Mouse (Mus musculus) Patski (cell line): ENCODE measurements around the gene Ccsap. TPM values are rescaled to one million over a fixed set of nuclear protein-coding genes. Genes with fewer than 3 reads are reported as not detected.
A peak's percentile ranks its signal among the peaks of the same experiment; 100 is the strongest.

Experiments used
- ATAC-seq: fragments of 100-300 bp; one replicate; pipeline ENCODE4 v1.8.0; 2021
- CTCF ChIA-PET: fragments of 350-600 bp; sonication (Branson Sonifier 250); formaldehyde crosslinking; loops from one replicate; lab custom pipeline; 2022; ENCODE audit warnings: inconsistent platforms; lab: Charles Lee
- POLR2A ChIA-PET: fragments of 350-600 bp; sonication (Branson Sonifier 250); formaldehyde crosslinking; loops from one replicate; lab custom pipeline; 2022; ENCODE audit warnings: antibody characterized with exemption, inconsistent platforms; lab: Charles Lee
- DNase-seq: peaks from one replicate; pipeline ENCODE4 v3.0.0-alpha.2; 2011; ENCODE audit warnings: low read depth, low spot score
- H3K27me3 ChIP-seq: fragments of 371-371 bp; one replicate; pipeline ENCODE4 v1.5.1; 2021
- CTCF ChIP-seq: fragments of 100-300 bp; IDR thresholded peaks from one replicate; pipeline ENCODE4 v1.5.1; 2021
- in situ Hi-C: fragments of 300-500 bp; cut with MboI; formaldehyde crosslinking; loops from 3 replicates; pipeline ENCODE4 v1.11.1; 2018; ENCODE audit warnings: low pct_unique_long_range_greater_than_20kb, mixed read lengths
- polyA plus RNA-seq: library from polyadenylated mRNA; unstranded; gene quantifications from one replicate; pipeline ENCODE4 v1.2.3, GENCODE M21; 2021

The Ccsap gene
- polyA plus RNA-seq, 1 experiment from 2014 or later = 4.9 TPM

- CTCF ChIA-PET = no interaction called here
- DNase-seq (no peak), ATAC-seq (no peak)
- in situ Hi-C loops = no loop called here
- TF ChIP-seq CTCF = no peak
- no peaks in the 10 kb centered on the region for H3K27me3 ChIP-seq
- POLR2A ChIA-PET = no interaction called here
Measured at GRCm38 (mm10) chr8:123840578-123841345, 19.2 kb downstream of the Ccsap start.

- ChIA-PET CTCF (no interaction called here), POLR2A (no interaction called here)
- in situ Hi-C loops = no loop called here
- no peaks in the 10 kb centered on the region for H3K27me3 ChIP-seq
- no peak for ATAC-seq
- TF ChIP-seq CTCF = no peak
- DNase-seq = no peak
Measured at GRCm38 (mm10) chr8:123838496-123838895, 21.5 kb downstream of the Ccsap start.

- DNase-seq (no peak), ATAC-seq (no peak)
- TF ChIP-seq CTCF = no peak
- H3K27me3 ChIP-seq = no peaks in the 10 kb centered on the region
- CTCF ChIA-PET = interaction anchor here (1.0 to 1.3 kb wide), 2 partner anchors 13 to 32 kb away, joined by 3 to 6 read pairs; no protein-coding TSS in a partner anchor
- in situ Hi-C loops = no loop called here
- POLR2A ChIA-PET = no interaction called here
Measured at GRCm38 (mm10) chr8:123836354-123836753, 23.7 kb downstream of the Ccsap start.

GRCm38 (mm10) chr8:123835451-123835850, 24.6 kb downstream of the Ccsap start:
- no peak for ATAC-seq
- H3K27me3 ChIP-seq = no peaks in the 10 kb centered on the region
- POLR2A ChIA-PET = interaction anchor here (0.9 kb wide), 1 partner anchor 11 kb away, joined by 4 read pairs; no protein-coding TSS in a partner anchor
- in situ Hi-C loops = no loop called here
- CTCF ChIA-PET = interaction anchor here (0.6 to 1.3 kb wide), 5 partner anchors 12 to 46 kb away, joined by 3 to 6 read pairs (median 3); no protein-coding TSS in a partner anchor
- DNase-seq = no peak
- peak; percentile 74 for TF ChIP-seq CTCF

- CTCF ChIA-PET = interaction anchor here (0.8 to 2.0 kb wide), 5 partner anchors 11 to 42 kb away, joined by 3 to 8 read pairs (median 3); no protein-coding TSS in a partner anchor
- DNase-seq (no peak), ATAC-seq (no peak)
- H3K27me3 ChIP-seq = no peaks in the 10 kb centered on the region
- POLR2A ChIA-PET = no interaction called here
- TF ChIP-seq CTCF = peak; percentile 86
- in situ Hi-C loops = no loop called here
Measured at GRCm38 (mm10) chr8:123832757-123833156, 27.3 kb downstream of the Ccsap start.

- ATAC-seq (no peak), DNase-seq (no peak)
- TF ChIP-seq CTCF = no peak
- ChIA-PET CTCF (no interaction called here), POLR2A (interaction anchor here (0.7 kb wide), 1 partner anchor 681 kb away, joined by 3 read pairs; no protein-coding TSS in a partner anchor)
- in situ Hi-C loops = no loop called here
- H3K27me3 ChIP-seq = no peaks in the 10 kb centered on the region
Measured at GRCm38 (mm10) chr8:123827523-123827922, 32.5 kb downstream of the Ccsap start.

- POLR2A ChIA-PET = interaction anchor here (0.7 kb wide), 1 partner anchor 680 kb away, joined by 3 read pairs; no protein-coding TSS in a partner anchor
- H3K27me3 ChIP-seq = no peaks in the 10 kb centered on the region
- ATAC-seq = no peak
- no peak for TF ChIP-seq CTCF
- in situ Hi-C loops = no loop called here
- CTCF ChIA-PET = no interaction called here
- DNase-seq = no peak
Measured at GRCm38 (mm10) chr8:123826758-123827157, 33.3 kb downstream of the Ccsap start.

GRCm38 (mm10) chr8:123826001-123826400, 34.0 kb downstream of the Ccsap start:
- DNase-seq = no peak

GRCm38 (mm10) chr8:123823532-123824123, 36.4 kb downstream of the Ccsap start:
- POLR2A ChIA-PET = no interaction called here
- no peaks in the 10 kb centered on the region for H3K27me3 ChIP-seq
- in situ Hi-C loops = loop anchor here (25.0 kb wide), 1 partner anchor 539 kb away; no protein-coding TSS in a partner anchor
- CTCF ChIA-PET = interaction anchor here (1.4 kb wide), 1 partner anchor 12 kb away, joined by 6 read pairs; no protein-coding TSS in a partner anchor
- no peak for ATAC-seq
- DNase-seq = no peak
- TF ChIP-seq CTCF = no peak

More at GRCm38 (mm10) chr8:123826001-123826400, 34.0 kb downstream of the Ccsap start:
- ATAC-seq = no peak
- TF ChIP-seq CTCF = peak; percentile 56
- no peaks in the 10 kb centered on the region for H3K27me3 ChIP-seq
- ChIA-PET CTCF (no interaction called here), POLR2A (no interaction called here)
- in situ Hi-C loops = no loop called here

GRCm38 (mm10) chr8:123823111-123823510, 36.9 kb downstream of the Ccsap start:
- DNase-seq = no peak
- POLR2A ChIA-PET = no interaction called here
- in situ Hi-C loops = loop anchor here (25.0 kb wide), 1 partner anchor 539 kb away; no protein-coding TSS in a partner anchor

More at GRCm38 (mm10) chr8:123823111-123823510, 36.9 kb downstream of the Ccsap start:
- CTCF ChIA-PET = interaction anchor here (1.4 kb wide), 1 partner anchor 13 kb away, joined by 6 read pairs; no protein-coding TSS in a partner anchor
- no peaks in the 10 kb centered on the region for H3K27me3 ChIP-seq
- no peak for ATAC-seq
- TF ChIP-seq CTCF = peak; percentile 60
